Mouse (Mus musculus) 3T3-L1 (cell line): ENCODE measurements around the gene Intu.

Experiments used
- DNase-seq: peaks from one replicate; pipeline ENCODE4 v3.0.0-alpha.2; 2015; ENCODE audit warnings: low read depth, low spot score

Intu gene

DNA sequence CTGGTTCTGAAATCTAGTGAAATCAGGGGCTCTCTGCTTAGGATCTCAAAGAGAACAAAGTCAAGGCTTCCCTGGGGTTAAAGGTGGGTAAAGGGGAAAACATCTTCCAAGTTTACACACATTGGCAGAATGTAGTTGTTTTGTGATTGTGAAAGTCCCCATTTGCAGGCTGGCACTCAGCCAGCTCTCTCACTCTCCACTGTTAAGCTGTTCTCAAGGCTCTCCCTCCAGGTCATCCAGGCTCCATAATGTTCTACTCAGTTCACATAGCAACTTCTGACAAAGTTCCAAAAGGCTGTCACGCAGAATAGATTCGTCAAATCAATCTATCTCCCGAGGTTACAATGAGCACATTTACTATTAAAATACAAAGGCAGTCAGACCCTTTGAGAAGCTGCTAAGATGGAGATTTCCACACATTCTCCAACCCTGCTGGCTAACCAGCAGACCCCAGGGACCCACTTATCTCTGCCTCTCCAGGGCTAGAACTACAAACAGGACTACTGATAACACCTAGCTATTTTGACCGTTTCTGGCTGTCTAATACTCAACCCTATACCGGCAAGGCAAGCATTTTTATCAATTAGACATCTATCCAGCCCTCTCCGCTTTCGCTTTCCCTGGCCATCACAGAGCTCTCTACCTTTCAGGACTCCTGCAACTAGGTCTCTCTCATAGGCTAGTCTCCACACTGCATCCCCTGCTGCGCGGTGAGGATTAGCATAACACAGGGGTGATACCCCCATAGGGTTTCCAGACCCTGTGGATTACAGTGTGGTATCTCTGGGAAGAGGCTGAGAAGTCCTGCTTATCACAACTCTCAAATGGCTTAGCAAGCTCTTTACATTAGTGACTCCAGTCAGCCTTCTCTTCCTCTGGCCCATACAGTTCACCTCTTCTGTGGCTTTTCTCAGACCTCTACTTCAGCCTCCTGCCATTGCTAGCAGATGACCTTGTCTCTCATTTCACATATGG lies 2.8 kb upstream of the Intu start:
- peak; percentile 20 for DNase-seq

DNA sequence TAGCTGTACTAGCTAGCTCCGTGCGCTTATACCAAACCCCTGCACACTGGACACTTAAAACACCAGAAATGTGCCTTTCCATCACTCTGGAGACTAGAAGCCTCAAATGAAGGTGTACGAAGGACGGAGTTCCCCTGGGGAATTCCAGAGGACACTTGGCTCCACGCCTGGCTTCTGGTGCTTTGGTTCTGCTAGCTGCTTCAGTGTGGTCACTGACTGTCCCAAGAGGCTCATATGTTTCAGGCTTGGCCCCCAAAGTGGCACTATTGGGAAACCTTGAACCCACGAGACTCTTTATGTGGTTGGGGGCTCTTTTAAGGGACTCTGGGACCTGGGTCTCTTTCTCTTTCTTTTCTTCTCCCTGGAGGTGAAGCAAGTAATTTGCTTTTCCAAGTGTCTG lies 2.1 kb upstream of the Intu start:
- peak; percentile 43 for DNase-seq

DNA sequence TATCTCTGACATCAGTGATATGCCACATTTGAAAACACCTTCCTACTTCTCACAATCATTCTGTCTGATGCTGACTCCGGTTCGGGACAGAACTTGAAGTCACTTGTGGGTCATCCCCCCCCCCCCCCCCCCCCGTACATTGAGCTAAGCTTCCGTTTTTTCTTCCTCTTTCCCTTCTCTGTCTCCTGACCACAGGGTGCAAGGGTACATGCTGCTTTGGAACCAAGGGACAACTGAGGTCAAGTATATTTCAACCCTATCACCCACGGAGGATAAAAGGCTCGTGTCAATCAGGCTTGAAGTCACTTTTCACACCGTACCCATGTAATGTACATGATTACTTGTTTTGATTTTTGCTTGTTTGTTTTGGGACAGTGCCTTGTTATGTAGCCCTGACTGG lies 241 bp upstream of the Intu start:
- no peak for DNase-seq

DNA sequence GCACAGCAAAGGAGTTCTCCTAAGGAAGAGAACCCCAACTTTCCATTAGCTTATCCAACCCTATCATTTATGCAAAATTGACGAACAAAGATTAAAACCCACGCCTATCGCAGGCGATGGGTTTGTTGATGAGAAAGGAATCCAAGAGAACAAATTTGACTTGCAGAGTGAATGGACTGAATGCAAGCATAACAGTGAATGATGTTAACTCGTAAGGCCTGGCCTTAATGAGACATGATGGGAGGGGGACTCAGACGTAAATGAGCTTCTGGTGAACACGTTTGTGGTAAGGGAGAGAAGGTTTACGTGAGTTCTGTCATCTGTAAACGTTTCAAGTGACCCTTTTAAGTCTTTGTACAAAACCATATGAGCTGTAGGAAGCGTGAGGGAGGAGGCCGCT lies 1.2 kb downstream of the Intu start:
- no peak for DNase-seq

DNA sequence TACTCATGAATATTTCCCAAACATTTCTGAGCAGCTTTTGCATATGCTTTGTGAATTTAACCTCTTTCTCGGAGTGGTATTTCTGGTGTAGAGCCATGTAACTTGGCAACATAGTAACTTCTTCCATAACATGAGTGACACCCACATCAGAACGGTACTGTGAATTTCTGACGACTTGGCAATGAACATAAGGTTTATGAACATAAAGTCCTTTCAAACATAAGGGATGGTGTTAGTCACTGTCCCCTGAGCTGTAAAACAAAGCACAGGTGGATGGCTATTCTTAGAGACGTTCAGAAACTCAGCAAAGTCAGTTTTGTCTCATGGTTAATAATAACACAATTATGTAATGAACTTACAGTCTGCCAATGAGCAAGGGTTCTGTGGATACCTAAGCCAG lies 3.1 kb downstream of the Intu start:
- no peak for DNase-seq

DNA sequence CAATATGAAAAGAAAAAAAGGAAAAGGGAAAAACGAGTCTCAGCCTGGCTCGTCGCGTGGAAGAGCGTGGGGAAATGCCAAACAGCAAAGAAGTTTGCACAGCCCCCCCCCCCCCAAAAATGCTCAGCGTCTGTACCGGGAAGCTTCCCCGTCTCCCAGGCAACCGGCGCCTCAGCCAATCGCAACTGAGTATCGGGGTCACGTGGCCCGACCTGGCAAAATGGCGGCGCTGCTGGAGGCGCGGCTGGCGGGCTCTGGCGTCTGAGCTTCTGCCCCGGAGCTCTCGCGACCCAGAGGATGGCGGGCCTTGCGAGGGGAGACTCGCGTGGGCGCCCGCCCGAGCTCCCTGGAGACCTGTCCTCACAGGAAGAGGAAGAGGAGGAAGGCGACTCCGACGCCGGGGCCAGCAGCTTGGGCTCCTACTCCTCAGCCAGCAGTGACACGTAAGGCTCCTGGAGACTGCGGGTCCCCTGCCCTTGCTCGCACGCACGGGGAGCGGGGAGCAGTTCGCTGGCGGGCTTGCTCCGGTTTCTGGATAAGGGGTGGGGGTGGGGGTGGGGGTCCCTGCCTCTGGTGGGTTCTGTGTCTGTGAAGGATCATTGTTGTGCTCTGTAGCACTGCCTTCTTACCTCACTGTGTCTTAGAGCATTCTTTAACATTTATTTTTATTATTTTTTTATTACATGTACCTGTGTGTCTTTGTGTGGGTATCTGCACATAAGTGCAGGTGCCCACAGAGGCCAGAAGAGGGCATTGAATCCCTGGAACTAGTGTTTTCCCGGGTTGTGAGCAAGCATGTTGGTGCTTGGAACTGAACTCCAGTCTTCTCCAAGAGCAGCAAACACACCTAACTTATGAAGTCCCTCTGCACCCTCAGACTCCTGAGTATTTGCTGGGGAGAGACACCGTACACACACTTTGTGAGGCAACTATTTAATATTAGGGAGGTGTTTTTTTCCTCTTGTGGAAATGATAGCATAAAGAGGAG lies 9.8 kb downstream of the Intu start:
- peak; percentile 89 for DNase-seq

DNA sequence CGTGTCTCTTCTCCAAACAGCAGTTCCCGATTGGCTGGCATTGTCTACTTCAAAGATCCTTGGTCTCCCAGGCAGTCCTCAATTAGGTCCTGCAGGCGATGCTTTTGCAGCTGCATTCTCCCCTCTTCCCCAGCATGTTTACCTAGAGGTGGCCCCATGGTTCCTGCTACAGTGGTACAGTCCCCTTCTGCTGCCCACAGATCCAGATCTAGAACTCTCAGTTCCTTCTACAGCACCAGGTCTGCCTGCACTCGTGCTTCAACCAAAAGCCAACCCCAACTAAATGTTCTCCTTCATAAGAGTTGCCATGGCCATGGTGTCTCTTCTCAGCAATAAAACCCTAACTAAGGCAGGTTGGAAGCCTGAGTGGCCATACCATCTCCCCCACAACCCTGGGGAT lies 15.5 kb downstream of the Intu start:
- no peak for DNase-seq

DNA sequence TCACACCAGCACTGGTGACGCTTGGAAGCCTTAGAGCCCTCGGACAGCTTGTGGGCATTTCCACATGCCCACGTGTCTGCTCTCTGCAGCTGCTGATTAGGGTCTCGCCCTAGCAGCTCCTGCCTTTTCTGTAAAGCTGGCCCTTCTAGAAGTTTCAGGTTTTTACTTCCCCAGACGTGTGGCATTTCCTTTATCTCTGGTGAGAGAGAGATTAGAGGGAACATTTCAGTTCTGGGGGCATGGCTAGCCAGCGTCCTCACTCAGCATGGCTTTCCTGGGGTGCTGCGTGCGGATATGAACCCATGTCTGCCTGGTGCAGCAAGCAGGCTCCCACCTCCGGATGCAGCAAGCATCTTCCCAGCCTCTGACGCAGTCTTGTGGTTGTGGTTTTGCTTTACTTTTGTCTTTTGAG lies 121.9 kb downstream of the Intu start:
- DNase-seq, result no peak

DNA sequence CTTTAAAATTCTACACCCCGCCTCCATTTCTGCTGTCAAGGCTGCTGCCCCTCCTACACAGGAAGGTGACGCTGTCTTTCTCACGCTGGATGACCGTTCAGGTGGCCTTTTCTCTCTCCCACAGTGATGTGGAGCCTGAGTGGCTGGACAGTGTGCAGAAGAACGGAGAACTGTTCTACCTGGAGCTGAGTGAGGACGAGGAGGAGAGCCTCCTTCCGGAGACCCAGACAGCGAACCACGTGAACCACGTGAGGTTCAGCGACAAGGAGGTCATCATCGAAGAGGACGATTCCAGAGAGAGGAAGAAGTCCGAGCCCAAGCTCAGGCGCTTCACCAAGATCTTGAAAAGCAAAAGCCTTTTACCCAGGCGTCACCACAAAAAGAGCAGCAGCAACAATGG lies 122.5 kb downstream of the Intu start:
- no peak for DNase-seq

DNA sequence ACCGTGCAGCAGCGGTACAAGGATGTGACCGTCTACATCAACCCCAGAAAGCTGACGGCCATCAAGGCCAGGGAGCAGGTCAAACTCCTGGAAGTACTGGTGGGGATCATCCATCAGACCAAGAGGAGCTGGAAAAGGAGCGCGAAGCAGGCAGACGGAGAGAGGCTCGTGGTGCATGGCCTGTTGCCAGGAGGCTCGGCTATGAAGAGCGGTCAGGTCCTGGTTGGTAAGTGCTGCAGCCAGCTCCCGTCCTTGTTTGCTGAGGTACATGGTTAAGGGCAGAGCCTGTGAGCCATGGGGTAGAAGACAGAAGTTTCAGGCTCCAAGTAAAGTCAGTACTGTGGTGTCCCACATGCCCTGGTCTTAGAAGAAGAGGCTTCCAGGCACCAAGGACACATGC lies 122.9 kb downstream of the Intu start:
- no peak for DNase-seq

DNA sequence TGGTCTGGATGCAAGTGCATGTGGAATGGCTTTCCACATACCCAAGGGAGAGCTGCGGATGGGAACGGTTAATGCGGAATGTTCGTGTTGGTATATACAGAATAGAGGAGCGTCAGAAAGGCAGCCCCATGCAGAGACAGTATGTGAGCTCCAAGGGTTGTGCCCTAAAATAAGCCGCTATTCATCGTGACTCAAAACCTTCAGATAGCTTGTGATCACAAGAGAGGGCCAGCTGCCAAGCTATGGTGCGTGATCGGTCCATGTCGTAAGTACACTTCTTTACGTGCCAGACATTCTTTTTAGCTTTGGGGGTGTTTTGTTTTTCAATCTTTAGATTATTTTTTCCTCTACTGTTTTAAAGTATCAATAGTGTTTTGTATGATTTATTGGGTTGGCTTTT lies 124.5 kb downstream of the Intu start:
- DNase-seq, result no peak

DNA sequence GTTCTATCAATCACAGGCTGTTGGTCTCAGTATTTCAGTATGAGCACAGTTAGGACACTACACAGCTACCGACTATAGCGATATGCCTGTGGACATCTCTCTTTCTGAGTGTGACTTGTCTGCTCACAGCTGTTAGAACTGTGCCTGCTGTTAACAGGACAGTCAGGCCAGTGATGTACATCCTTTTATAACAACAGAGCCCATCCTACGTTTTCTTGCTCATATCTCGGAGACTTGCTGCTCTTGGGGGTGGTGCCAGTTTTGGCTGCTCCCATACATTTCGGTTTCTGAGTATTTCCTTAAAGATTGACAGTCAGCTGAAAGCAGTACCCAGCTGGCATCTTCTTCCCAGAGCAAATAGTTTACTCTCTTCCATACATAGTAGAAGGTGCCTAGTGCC lies 125.3 kb downstream of the Intu start:
- DNase-seq, result no peak

DNA sequence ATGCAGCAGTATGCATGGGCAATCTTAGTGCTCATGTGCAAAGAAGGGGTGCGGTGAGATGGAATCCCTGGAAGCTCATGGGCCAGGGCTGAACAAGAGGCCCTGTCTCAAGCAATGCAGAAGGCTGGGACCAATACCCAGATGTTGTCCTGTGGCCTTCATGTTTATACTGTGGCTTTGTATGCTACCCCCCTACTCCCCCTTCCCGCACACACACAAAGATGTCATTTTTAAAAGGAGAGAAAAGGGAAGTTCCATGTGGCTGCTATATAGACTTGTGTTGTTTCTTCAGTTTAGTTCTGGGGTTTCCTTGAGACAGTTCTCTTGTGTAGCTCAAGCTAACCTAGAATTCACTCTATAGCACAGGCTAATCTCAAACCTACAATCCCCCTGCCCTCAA lies 129.1 kb downstream of the Intu start:
- no peak for DNase-seq

DNA sequence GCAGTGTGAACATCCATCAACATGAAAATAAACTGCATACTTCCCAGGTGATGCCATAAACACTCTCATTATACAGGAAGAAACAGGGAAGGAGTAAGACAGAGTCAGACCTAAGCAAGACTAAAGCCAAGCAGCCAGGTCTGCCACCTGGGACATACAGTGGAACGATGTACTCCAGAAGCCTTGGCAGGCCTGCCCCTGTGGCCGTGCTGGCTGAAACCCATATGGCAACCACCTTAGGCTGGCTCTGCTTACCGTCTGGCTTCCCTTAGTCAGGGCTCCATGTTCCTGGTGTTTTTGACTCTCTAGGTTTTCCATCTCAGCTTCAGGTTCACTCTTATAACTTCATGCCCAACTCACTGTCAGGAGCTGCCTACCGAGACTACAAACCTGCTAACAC lies 135.0 kb downstream of the Intu start:
- no peak for DNase-seq

DNA sequence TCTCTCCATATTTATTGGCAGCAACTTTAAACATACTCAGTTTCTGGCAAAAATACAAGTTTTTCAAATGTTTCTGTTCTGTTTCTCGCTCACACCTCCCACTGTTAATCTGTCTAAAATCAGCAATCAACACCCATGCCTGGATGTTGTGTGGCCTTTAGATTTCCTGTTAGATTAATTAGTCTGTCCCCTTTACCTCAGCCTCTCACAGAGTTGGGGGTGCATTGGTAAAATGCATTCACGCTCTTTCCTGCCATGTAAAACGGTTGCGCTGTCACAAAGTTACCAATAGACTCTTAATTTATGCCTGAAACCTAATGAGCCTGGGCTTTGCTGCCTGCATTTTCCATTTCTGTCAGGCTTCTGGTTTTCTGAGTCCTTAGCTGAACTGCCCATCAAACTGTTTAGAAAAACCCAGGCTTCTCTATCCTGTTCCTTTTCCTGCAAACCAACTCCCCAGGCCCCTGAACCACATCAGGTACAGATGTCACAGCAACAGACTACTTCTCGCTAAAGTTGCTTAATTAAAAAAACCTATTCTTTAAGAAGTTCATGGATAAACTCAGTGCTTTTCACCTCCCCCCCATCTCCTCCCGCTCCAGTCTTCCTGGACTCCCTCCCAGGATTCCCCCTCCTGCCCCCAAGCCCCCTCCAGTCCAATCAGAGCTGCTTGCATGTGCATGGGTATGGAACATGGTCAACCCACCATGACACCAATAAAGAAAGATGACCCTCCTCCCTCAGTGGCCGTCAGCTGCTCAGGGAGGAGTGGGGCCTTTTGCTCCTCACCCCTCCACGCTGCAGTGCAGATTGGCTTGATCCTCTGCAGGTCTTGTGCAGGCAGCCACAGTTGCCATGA lies 136.0 kb downstream of the Intu start:
- DNase-seq, result no peak

DNA sequence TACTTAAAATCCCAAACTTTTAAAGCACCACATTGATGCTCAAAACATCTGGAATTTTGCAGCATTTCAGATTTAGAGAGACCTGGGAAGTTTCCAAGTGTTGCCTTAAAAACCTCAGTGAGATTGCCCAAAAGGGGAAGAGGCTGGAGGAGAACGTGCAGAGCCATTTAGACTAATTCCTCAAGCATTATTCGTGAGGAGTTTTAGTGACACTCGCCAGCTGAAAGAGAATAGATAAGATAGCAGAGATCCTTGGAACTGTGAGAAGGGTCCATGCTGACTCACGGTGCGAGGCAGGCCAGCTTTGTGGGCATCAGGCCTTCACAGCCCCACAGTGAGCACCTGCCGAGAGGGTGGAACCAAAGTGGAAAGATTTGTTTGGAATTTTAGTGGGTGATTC lies 137.8 kb downstream of the Intu start:
- DNase-seq, result no peak

DNA sequence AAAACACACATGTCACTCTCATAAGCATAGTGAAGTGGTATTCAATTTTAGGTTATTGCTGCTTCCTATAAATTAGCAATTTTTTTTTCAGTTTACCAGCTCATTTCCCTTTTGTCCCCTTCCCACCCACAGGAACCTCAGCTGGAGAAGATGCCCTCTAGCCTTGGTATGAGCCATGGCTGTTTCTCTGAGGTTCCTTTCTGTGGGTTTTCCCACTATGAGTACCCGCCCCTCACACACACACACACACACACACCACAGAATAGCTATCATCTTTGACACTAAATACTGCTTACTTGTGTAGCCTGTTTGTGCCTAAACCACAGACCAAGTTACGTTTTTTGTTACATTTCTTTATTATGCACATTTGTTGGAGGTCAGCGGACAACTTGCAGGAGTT lies 138.3 kb downstream of the Intu start:
- DNase-seq, result no peak

DNA sequence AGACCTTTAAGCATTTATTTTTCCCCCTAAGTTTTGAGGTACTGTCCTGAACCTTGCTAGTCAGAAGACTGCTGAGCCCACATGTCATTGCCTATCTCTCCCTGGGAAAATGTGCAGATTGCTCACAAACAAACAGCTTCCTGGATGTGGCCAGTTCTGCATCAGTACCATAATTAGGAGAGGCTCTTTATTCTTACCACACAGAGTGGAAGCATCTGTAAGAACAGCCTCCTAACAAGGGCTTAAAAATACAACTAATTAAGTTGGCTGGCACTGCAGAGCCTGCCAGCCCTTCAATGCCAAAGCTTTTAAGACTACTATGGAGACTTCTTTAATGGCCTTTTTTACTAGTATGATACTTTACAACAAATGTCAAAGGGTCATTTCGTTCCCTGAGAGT lies 142.4 kb downstream of the Intu start:
- no peak for DNase-seq

DNA sequence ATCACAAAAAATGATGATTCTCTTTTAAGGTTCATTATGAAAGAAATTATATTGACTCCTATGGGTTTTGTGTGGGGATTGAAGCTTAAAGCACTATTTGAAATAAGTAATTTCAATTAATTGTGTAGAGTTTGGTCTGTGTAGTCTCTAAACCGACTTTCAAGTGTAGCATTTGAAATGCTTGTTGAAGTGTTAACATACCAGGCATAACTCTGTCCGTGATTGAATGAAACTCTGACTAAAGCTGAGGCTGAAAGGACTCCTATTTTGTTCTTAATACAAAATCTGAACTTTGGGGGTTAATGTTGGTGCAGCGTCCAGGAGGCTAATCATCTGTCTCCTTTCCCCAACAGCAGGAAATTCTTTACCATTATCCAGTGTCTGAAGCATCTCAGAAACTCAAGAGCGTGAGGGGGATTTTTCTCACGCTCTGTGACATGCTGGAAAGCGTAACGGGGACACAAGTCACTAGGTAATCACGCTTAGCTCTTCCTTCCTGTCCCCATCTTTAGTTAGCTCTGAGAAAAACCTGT lies 143.9 kb downstream of the Intu start:
- no peak for DNase-seq

DNA sequence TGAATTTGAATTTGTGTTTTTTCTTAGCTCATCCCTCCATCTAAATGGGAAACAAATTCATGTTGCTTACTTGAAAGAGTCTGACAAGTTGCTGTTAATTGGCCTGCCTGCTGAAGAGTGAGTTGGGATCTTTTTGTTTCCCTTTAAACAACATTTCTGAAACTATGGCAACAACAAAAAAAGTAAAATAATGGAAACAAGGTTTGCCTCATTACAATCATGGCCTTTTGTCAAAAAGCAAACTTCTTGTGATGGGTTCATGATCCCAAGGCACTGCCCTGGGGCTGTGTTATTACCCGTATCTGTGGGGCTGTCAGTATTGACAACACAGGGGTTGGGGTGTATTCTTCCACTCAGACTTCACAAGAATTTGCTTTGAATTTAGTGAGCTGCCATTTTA lies 147.8 kb downstream of the Intu start:
- DNase-seq, result no peak

DNA sequence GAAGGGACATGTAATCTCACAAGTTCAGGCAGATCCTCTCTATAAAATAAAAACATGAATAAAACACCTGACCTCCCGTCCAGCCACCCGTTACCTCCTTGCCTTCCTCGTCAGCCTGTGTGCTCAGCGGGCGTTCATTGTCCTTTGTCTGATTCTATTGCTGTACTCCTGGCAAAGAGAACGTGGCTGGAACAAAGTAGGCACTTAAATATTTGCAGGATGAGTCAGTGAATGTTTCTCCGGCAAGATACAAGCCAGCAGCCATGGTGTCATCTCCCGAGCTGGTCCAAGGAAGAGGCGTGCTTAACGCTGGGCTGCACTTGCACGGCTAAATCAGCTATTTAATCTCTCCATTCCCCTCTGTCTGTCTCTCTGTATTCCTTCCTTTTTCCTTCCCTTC lies 151.3 kb downstream of the Intu start:
- DNase-seq, result peak; percentile 91
